ENCODE assay signal across 10 mouse cellular contexts in the genomic region with DNA sequence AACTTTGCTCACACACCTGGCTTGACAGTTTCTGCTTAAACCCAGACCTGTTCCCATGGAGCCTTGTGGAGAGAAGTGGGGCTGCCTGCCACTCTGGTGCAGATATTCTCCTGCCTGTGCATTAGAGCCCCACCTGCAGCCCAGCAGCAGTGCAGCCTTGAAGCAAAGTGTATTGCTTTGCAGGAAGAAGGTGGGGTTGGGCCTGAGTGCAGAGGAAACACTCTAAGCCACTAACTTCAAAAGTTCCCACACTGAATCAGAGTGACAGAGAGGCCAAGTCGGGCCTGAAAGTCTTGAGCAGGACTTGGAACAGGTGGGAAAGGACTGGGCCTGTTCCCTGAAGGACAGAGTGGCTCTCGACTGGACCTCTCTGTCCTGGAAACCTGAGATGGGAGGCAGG. TPM values are rescaled to one million over a fixed set of nuclear protein-coding genes. Genes with fewer than 3 reads are reported as not detected.
DNase-seq lines count a peak whose midpoint lies in the region; ATAC-seq and TF ChIP-seq lines count a peak whose summit lies in the region.
"Had no signal": no experiment of that assay in that cellular context is flagged by ENCODE, and none has a peak within 500 bp of the region (broad histone marks: within the 10 kb centered on the region; RNA-seq: fewer than 3 reads in every experiment).

No protein-coding gene starts in this region.

- WGBS in hindbrain, postnatal 0 days, result 61% methylated on average over 2 of the region's 2 CpGs
- 59% methylated on average over 2 of the region's 2 CpGs for WGBS in hindbrain, embryonic 13.5 days
- WGBS in bone marrow, adult 2 months, result 19% methylated on average over 2 of the region's 2 CpGs
- 31% methylated on average over 2 of the region's 2 CpGs for WGBS in stomach, embryonic 14.5 days

- no peaks in the 10 kb centered on the region; the same call in 1 of the 2 replicates for H3K4me1 ChIP-seq in hindbrain, postnatal 0 days (ENCODE audit: insufficient read depth, low read length)
- H3K4me1 ChIP-seq in hindbrain, embryonic 13.5 days (replicated peaks), result peaks cover 40% of the 10 kb centered on the region
- H3K4me1 ChIP-seq in bone marrow, adult 2 months (ENCODE audit: control insufficient read depth, insufficient read depth, low read length), result no peaks in the 10 kb centered on the region
- H3K4me1 ChIP-seq in stomach, embryonic 14.5 days (ENCODE audit: control insufficient read depth, insufficient read depth, low read length), result peaks cover 24% of the 10 kb centered on the region

- H3K9ac ChIP-seq in hindbrain, postnatal 0 days (replicated peaks; ENCODE audit: low read length), result no peak overlapping the region
- no peak overlapping the region for H3K9ac ChIP-seq in hindbrain, embryonic 13.5 days
- H3K9ac ChIP-seq in stomach, embryonic 14.5 days (replicated peaks; ENCODE audit: low read depth, low read length), result no peak overlapping the region

- no peaks in the 10 kb centered on the region for H3K36me3 ChIP-seq in hindbrain, postnatal 0 days (ENCODE audit: insufficient read depth, low read length)
- H3K36me3 ChIP-seq in hindbrain, embryonic 13.5 days, result no peaks in the 10 kb centered on the region
- no peaks in the 10 kb centered on the region for H3K36me3 ChIP-seq in stomach, embryonic 14.5 days (ENCODE audit: control insufficient read depth, insufficient read depth, low read length)

- H3K9me3 ChIP-seq in hindbrain, postnatal 0 days (ENCODE audit: low read length), result no peaks in the 10 kb centered on the region
- H3K9me3 ChIP-seq in hindbrain, embryonic 13.5 days, result no peaks in the 10 kb centered on the region
- no peaks in the 10 kb centered on the region for H3K9me3 ChIP-seq in stomach, embryonic 14.5 days (ENCODE audit: control insufficient read depth, low read depth, low read length)

- no peaks in the 10 kb centered on the region for H3K27me3 ChIP-seq in hindbrain, postnatal 0 days (ENCODE audit: insufficient read depth, low read length)
- H3K27me3 ChIP-seq in hindbrain, embryonic 13.5 days, result no peaks in the 10 kb centered on the region
- no peaks in the 10 kb centered on the region for H3K27me3 ChIP-seq in stomach, embryonic 14.5 days (ENCODE audit: control insufficient read depth, insufficient read depth, low read length)

- no peak for TF ChIP-seq POLR2A in bone marrow, adult 2 months (IDR thresholded peaks at IDR 0.05; ENCODE audit: borderline replicate concordance, control insufficient read depth, low read depth, low read length)

- no peak overlapping the region for H3K4me2 ChIP-seq in hindbrain, postnatal 0 days (ENCODE audit: low read depth, low read length)
- no peak overlapping the region for H3K4me2 ChIP-seq in hindbrain, embryonic 13.5 days
- no peak overlapping the region for H3K4me2 ChIP-seq in stomach, embryonic 14.5 days (replicated peaks; ENCODE audit: low read depth, low read length)

- peak; percentile 34; the same call in 1 of the 2 replicates for TF ChIP-seq CTCF in hindbrain, postnatal 0 days (IDR thresholded peaks at IDR 0.05; ENCODE audit: low read depth)
- no peak for TF ChIP-seq CTCF in bone marrow, adult 2 months (IDR thresholded peaks at IDR 0.05; ENCODE audit: control insufficient read depth, insufficient read depth, low read length)

- no peak for DNase-seq in hindbrain, postnatal 0 days (ENCODE audit: low spot score)
- peak; percentile 37 to 63 for DNase-seq in kidney, postnatal 4 days
- DNase-seq in right cerebral cortex, postnatal 36 days (ENCODE audit: low spot score in 2 of 2), result no peak
- no peak for DNase-seq in ovary, postnatal 36 days (ENCODE audit: low spot score)
- DNase-seq in testis, postnatal 10 days (ENCODE audit: low spot score), result no peak
- DNase-seq: cerebellum, adult 9-11 months had no signal

- ATAC-seq in hindbrain, postnatal 0 days, result no peak
- no peak for ATAC-seq in hindbrain, embryonic 13.5 days (ENCODE audit: low FRiP score)
- peak; percentile 56; the same call in 1 of the 2 replicates for ATAC-seq in stomach, embryonic 14.5 days (ENCODE audit: insufficient number of reproducible peaks, insufficient read depth, low FRiP score, low read depth)

- no peak overlapping the region for H3K27ac ChIP-seq in hindbrain, postnatal 0 days
- H3K27ac ChIP-seq in hindbrain, embryonic 13.5 days, result no peak overlapping the region
- H3K27ac ChIP-seq in bone marrow, adult 2 months (ENCODE audit: control insufficient read depth, insufficient read depth, low read depth, low read length, poor library complexity), result peak overlapping the region; percentile 6; the same call in 1 of the 2 replicates
- no peak overlapping the region; the same call in 1 of the 2 replicates for H3K27ac ChIP-seq in stomach, embryonic 14.5 days (ENCODE audit: low read length)

- H3K4me3 ChIP-seq in hindbrain, postnatal 0 days (ENCODE audit: low read length), result no peak overlapping the region
- H3K4me3 ChIP-seq in hindbrain, embryonic 13.5 days, result no peak overlapping the region
- no peak overlapping the region for H3K4me3 ChIP-seq in bone marrow, adult 2 months (replicated peaks; ENCODE audit: control insufficient read depth, low read depth, low read length)
- H3K4me3 ChIP-seq in stomach, embryonic 14.5 days (ENCODE audit: low read depth, low read length), result no peak overlapping the region
- H3K4me3 ChIP-seq: myocyte had no signal

RNA-seq across cellular contexts. Expression of a gene that starts 39.8 kb away (rescaled TPM):
- 7.1 and 11.0 TPM in 2 replicates for total RNA-seq in hindbrain, postnatal 0 days (2014; rRNA removed)
- 4.2 and 4.3 TPM in 2 replicates for polyA plus RNA-seq in hindbrain, postnatal 0 days (2015; fragmentation: Nextera tagmentation; extraction: Ambion mirVana)
- 14.3 and 14.9 TPM in 2 replicates for polyA plus RNA-seq in hindbrain, embryonic 13.5 days (2015; fragmentation: Nextera tagmentation; extraction: Ambion mirVana)
- 7.3 and 15.4 TPM in 2 replicates for polyA plus RNA-seq in bone marrow, adult 2 months (2011; ENCODE audit: insufficient read depth, insufficient read length, low replicate concordance, missing spikeins)
- polyA plus RNA-seq in stomach, embryonic 14.5 days (2014; fragmentation: Nextera tagmentation; extraction: Ambion mirVana), result 20.1 and 21.8 TPM in 2 replicates

Comparison
In these comparisons a context has a peak if more than half of its experiments do, and no peak if none do; other contexts are left out.
1. DNase-seq: peak in kidney, postnatal 4 days (2 of 2); none in hindbrain, postnatal 0 days (single experiment), right cerebral cortex, postnatal 36 days (0 of 2), ovary, postnatal 36 days (single experiment) and testis, postnatal 10 days (single experiment).